Mouse (Mus musculus) left cerebral cortex, postnatal 4 days (tissue): ENCODE results near the gene Dpm2. TPM values are rescaled to one million over a fixed set of nuclear protein-coding genes. Genes with fewer than 3 reads are reported as not detected.

Experiments
- DNase-seq: peaks from one replicate; pipeline ENCODE4 v3.0.0-alpha.2; 2022
- intact Hi-C: fragments of 180-260 bp; cut with DNase I; formaldehyde crosslinking; loops from one replicate; pipeline ENCODE4 v1.15.1; 2025
- total RNA-seq, 2 experiments: library from RNA; stranded (reverse); gene quantifications; 2 replicates each; pipeline ENCODE4 v1.2.3; 2021

Dpm2 gene
- total RNA-seq, 2 experiments from 2014 or later, result 74.3 to 76.8 TPM

DNA sequence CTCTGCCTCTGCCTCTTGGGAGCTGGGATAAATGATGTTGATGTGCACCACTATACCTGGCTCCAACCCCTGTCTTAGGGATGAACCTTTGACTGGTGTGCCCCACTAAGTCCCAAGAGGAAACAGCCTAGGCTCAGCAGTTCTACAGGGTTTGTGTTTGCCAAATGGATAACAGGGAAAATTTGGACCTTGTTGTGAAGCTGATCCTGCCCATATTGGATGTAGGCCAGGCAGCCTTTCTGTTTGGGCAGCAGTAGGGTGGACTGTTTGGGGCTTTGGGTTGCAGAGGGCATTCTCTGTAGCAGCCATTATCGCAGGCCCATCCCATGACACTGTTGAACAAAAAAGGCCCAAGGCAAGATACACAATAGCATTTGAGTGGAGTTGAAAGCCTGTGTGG lies 23.7 kb upstream of the Dpm2 start:
- DNase-seq, result no peak
- intact Hi-C loops, result no loop called here

DNA sequence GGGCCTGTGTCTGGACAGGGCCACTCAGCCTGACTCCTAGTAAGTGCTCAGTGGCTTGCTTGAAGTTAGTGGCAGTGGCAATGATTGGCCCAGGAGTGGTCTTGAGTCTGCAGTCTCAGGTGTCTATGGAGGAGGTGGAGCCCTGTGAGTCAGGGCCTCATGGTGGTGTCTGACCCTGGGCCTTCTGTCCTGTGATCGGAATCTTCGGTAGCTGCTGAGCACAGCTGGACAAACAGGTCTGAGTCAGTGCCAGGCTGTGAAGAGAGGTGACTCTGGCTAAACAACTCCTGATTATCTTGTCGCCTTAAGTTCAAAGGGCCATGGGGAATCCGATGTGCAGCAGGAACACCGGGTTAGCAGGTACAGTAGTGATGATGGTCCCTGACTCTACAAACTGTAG lies 23.3 kb upstream of the Dpm2 start:
- intact Hi-C loops, result no loop called here
- no peak for DNase-seq

DNA sequence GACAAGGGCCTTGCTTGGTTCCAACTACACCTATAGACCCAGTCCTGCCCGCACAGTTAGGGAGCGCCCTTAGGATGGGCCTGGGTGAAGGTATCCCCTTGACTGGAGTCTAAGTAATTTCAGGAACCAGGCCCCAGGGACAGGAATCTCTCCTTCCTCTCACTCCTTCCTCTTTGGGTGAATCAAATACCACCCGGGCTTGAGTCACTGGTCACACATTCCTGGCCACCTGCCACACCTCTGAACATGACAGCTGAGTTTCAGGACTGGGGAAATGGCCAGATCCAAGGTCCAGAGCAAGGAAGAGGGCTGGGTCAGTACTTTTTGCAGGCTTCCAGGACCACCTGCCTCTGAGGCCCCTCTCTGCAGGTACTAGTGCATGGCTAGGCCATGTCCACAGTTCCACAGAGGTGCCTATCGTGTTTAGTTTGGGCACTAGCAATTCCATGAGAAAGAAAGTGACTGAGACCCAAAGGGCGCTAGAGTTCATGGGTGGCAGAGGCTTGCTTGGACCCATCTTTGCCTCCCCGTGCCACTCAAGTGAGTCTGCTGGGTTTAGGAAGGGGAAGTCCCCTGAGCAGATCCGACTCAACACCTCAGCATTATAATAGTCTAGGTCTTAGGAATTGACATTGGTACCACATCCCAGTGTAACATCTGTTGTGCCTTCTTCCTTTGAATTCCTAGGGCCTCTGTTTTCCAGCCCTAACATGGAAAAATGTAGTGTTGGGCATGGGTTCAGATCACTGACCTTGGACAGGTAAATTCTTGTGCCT lies 22.5 kb upstream of the Dpm2 start:
- no peak for DNase-seq
- intact Hi-C loops, result no loop called here

DNA sequence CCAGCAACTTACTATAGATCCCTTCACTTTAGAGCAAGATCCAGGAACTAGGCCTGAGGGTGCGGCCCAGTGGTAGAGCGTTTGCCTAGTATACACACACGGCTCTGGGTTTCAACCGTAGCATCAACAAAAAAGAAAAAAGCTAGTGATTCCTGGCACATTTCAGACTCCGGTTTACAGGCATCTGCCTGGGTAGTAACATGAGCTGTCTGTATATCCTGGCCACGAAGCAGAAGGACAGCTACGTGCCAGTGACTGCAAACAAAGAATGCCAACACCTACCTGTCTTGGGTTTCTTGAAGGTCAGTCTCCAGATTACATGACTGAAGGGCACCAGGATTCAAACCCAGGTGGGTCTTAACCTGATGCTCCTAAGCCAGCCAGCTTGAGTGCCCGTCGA lies 21.5 kb upstream of the Dpm2 start:
- intact Hi-C loops, result no loop called here
- DNase-seq, result no peak

DNA sequence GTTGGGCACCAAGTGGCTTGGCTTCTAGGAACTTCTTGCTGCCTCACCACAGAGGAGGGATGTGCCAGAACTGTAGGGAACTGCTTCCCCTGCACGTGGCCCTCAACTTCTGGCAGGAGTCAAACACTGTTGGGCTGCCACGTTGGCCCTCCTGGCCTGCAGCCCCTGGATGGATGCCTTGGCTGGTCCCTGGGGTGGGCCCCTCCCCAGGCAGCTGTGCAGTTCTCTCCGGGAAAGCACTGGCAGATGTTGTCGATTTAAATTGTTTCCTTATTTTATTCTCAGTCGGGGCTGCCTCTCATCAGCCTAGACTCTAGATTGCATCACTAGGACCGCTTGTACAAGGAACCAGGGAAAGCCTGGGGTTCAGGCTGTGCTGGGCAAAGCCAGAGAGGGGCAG lies 20.9 kb upstream of the Dpm2 start:
- intact Hi-C loops, result no loop called here
- DNase-seq, result no peak

DNA sequence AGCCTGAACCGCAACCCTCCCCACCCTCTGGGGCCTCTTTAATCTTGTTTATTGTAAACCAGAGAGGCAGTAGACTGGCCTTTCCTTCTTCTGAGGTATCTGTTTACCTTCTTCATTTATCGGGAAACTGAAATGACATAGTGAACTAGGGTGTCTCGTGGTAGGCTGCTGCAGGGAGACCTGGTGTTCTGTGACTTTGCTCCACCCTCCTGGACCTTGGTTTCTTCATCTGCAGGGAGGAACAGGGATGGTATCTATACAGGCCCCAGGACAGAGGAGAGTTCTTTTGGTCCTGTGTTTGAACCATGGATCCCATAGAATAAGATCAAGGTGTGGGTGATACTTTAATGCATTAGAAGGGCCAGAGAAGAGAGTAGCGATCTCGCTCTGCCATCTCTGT lies 19.4 kb upstream of the Dpm2 start:
- intact Hi-C loops, result no loop called here
- no peak for DNase-seq

DNA sequence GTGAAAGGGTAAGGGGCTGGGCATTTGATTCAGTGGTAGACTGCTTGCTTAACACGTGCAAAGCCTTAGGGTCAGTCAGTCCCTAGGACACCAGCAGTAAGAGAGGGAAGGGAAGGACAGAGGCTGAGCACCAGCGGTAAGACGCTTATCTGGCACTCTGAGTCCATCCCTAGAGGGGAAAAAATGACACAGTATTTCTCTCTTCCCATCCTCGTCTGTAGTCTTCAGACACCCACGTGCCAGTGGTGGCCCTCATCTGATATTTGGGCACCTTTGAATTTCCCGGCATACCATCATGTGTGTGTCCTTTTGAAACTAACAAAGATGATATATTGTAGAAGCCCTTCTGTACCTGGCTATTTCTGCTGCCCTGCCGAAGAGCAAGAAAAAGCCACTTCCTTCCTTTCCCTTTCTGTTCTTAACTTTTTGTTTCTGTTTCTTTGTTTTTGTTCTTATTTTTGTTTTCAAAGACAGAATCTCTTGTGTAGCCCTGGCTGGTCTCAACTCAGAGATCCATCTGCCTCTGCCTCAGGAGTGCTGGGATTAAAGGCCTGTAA lies 17.0 kb upstream of the Dpm2 start:
- DNase-seq, result no peak
- intact Hi-C loops, result no loop called here

DNA sequence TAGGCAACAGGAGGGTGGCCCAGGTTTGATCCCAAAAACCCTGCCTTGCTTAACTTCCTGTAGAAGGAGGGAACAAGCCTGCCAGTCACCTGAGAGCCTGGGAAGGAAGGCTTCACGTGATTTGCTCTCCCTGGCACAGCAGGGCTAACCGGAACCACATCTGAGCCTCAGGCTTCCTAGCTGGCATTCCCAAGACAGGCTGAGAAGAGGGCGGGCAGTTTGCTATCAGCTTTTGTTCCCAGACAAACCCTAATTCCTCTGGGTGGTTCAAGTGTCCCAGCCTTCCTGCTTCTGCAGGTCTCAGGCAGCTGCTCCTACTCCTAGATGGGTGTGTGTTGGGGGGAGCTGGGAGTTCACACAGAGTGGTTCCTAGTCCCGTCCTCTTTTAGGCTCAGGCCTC lies 15.2 kb upstream of the Dpm2 start:
- intact Hi-C loops, result no loop called here
- no peak for DNase-seq

DNA sequence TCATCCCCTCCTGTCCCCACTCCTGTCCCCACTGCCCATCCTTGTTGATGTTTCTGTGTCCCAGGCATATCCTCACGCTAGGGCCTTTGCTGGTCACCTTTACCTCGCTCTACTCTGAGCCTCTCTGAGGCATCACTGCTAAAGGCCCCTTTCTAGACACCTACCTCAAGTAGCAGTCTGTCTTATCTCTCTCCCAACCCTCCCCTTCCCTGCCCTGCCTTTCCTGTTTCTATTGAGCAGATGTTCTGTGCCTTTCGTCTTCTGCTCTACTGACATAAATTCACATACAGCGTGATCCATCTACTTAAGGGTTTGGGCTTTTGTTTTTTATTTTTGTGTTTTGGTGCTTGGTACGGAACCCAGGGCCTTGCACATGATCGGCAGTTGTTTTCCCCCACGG lies 14.6 kb upstream of the Dpm2 start:
- intact Hi-C loops, result no loop called here
- no peak for DNase-seq

DNA sequence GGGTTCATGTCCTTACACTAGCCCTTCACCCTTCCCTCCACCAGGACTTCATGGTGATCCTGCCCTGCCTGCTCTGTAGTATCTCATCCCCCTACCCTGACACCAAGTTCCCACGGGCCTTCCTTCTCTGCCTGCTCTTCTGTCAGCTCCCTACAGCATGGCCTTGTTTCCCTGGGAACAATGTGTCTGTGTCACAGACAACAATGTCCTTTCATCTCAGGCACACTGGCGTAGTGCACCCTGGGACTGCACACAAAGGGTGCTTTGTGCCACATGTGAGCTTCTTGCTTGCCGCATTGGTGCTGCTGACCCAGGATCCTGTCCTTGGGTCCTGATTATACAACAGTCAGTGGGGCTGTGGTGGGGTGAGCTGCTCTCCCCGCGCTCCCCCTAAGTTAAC lies 11.1 kb upstream of the Dpm2 start:
- no peak for DNase-seq
- intact Hi-C loops, result no loop called here

DNA sequence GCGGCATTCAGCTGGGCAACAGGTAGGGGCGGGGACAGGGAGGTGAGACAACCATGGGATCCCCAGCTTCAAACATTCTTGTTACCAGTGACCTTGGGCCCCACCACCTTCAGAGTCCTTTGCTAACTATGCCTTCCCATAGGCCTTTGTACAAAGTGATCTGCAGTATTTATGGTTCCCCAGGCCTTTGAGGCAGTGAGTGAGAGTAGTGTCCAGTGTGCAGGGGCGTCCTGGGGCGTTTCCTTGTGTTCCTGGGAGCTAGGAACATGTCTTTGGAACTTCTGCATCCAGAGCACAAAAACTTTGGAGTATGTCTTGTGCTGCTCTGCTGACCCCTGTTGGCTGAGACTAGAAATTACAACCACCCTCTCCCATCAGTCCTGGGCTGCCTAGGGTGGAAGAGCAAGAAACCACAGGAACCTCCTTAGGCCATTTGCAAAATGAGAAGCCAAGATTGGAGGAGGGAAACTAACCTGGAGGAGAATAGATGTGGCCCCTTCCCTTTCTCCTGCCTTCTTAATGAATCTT lies 4.1 kb upstream of the Dpm2 start:
- peak; percentile 60 for DNase-seq
- intact Hi-C loops, result loop anchor here (5.0 kb wide), 2 partner anchors 79 to 164 kb away; no protein-coding TSS in a partner anchor

DNA sequence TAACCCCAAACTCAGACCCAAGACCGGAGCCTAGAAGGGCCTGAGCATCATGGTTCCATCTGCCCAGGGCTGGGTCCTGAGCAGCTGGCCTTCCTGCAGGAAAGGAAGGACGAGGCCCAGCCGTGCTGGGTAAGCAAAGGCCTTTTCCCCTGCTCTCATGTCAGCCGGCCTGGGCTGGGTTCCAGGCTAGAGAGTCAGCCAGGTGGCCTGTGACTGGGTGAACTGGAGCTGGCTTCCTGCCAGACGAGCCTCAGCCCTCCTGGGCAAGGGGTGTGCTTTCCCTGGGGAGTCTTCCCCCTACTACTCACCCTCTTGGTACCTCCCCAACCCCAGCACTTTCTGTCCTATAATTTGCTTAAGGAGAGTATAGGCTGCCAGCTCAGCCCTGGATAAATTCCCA lies 2.5 kb upstream of the Dpm2 start:
- intact Hi-C loops, result loop anchor here (5.0 kb wide), 2 partner anchors 81 to 166 kb away; no protein-coding TSS in a partner anchor
- peak; percentile 66 for DNase-seq

DNA sequence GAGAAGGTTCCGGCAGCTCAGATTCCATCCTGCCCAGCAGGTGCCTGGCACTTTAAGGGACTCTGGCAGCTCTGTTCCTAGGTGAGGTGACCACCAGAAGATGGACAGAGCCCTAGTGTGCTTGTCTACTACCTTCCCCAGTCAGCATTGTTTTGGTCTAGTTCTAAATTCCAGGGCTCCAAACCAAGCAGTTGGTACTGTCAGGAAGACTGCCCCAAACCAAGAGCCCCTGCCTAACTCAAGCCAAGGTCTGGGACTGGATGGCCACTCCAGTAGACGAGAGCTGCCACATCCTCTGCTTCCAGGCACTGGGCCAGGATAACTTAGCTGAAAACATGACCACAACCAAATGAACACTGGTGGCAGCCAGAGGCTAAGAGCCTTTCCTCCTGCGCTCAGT lies 1.7 kb upstream of the Dpm2 start:
- intact Hi-C loops, result loop anchor here (5.0 kb wide), 2 partner anchors 82 to 167 kb away; no protein-coding TSS in a partner anchor
- no peak for DNase-seq

DNA sequence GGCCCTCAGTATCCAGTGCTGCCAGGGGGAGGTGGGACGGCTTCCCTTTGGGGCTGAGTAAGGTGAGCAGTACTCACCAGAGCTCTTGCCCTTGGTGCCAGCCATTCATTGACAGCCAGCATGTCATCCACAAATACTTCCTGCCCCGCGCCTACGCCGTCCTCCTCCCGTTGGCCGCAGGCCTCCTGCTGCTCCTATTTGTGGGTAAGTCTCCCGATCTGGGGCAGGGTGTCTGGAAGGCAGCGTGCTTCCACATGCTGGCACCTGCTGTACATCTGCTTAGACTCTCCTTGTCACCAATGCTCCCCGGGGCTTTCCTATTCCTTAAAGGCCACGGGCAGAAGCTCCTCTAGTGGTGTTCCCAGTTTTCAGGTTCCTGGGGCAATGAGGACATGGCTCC lies 1.5 kb downstream of the Dpm2 start:
- DNase-seq, result no peak
- intact Hi-C loops, result no loop called here

DNA sequence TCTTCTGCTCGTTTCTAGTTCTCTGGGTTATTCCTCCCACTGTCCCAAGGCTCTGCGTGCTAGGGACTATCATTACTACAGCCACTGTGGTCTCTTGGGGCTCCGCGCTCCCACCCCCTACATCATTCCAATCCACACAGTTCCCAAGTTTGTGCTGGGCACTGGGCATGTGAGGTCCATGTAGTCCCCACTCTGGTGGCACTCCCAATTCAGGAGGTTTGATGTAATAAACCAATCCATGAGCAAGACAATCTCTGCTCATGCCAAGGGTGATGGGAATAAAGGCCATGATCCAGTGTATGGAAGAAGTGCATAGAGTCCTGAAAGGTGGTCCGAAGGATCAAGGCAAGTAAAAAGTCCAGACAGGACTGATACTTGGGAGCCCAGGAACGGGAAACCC lies 3.8 kb downstream of the Dpm2 start, which contains the start of gene Pip5kl1:
Gene Pip5kl1, plus strand, starts transcription at position 301 of the 400 bp plus-strand sequence.
- intact Hi-C loops, result no loop called here
- no peak for DNase-seq

DNA sequence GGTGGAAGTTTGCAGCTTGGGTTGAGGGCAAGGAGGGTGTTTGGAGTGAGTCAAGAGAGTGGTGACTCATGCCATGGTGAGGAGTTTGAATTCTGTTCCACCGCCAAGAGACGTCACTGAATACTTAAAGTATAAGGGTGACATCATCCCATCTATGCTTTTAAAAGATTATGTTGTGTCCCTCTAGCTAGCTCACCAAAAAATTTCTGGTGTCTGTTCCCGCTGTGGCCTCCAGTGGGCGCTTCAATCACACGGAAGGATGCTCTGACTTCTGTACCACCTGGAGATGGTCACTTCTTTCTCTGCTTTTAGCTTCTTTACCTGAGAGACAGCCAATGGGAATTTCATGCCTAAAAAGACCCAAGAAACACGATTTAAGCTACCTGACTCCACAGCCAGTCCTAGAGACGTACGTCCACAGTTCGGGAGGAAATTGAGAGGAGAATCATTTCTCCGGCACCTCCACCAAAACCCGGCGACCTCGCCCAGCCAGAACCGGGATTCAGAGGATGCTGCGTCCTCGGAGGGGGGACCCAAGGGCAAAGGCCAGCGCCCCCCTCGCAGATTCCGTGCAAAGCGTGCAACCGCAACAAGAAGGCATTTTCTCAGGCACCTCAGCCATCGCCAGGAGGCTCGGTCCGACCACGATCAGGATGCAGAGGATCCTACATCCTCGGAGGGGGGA lies 4.4 kb downstream of the Dpm2 start:
- DNase-seq, result peak; percentile 52
- intact Hi-C loops, result no loop called here

DNA sequence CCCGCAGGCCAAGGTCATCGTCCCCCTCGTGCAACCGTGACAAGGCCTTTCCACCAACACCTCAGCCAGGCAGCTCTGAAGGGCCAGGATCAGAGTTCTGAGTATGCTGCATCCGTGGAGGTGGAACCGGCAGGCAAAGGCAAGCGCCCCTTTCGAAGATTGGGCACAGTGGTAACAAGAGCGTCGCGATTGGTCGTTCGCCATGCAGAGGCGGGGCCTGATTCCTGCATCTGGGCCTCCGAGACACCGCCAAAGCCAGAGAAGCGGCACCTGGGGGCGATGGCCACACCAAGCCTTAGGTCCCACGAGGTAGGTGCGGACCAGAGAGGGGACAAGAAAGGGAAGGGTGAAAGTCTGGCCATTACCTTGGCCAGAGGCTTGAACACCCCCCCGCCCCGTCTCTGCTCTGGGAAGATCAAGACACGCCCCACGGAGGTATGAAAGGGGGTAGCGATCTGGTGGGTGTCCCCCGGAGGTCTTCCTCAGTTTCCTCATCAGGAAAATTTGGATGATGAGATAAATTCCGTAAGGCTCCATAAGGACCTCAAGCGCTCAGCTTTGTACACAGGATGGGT lies 5.0 kb downstream of the Dpm2 start, which contains the start of gene 9430097D07Rik:
Gene 9430097D07Rik, minus strand, starts transcription at position 99 of the 575 bp plus-strand sequence.
- DNase-seq, result peak; percentile 73
- intact Hi-C loops, result no loop called here

DNA sequence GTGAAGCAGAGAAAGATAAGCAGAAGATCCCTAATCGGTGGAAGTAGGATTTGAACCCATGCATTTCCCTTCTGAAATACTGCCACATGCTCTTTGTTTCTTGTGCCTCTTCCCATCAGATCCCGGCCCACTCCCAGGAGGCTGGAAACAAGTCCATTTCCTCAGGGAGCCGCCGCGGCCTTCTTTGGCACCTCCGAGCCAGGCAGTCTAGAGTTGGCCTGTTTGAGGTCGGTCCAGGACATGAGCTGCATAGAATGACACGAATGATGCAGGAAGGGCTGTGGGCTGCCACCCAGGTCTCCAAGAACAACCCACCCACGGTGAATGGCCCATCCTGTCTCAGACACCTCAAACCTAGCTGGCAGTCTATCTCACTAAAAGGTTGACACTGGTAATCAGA lies 5.9 kb downstream of the Dpm2 start:
- no peak for DNase-seq

DNA sequence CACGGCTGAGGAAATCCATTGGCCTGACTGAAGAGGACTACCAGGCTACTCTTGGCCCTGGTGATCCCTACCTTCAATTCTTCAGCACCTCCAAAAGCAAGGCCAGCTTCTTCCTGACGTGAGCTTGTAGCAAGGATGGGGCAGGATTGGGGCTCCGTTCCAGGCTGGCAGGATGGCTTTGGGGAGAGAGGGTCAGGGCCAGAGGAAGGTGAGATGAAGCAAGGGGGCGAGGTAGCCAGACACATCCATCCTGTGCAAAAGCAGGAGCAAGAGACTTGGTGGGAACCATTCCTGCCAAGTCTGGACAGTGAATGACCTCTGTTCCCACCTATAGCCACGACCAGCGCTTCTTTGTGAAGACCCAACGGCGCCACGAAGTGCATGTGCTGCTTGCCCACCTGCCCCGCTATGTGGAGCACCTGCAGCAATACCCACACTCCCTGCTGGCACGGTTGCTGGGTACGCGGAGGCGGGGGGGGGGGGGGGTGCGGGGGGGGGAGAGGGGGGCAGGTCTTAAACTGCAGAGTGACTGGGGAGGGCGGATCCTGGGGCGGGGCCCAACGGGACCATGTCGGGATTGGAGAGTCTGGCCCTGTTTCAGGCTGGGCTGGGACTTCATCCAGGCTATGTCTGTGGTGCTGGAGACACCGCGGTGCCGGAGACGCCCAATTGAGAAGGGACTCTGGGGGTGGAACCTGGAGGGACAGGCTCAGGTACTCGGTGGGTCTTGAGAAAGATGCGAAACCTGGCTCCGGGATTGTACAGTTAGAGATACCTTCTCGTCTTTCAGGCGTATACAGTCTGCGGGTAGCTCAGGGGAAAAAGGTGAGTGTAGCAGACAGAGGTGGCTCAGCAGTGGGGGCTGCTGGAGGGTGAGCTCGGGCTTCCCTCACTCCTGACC lies 7.7 kb downstream of the Dpm2 start:
- intact Hi-C loops, result no loop called here
- DNase-seq, result no peak

More for the DNA sequence above, 5.9 kb downstream of the Dpm2 start:
- intact Hi-C loops, result no loop called here
